Mouse (Mus musculus) brain, embryonic 14.5 days (tissue): ENCODE measurements at regions not wholly inside any gene's neighbourhood (a gene's known extent, or its start where the extent isn't known, plus 50 kb on each side); places are given as distances from the start of the nearest gene placed in this dataset.
"Not testable (repeated sequence)": the region's sequence is repeated elsewhere in the genome, so short reads cannot be mapped to it uniquely, and the experiment has no call there.

Experiments used
- DNase-seq: peaks from one replicate; pipeline ENCODE4 v3.0.0-alpha.2; 2011; ENCODE audit warnings: low read depth
- CTCF ChIP-seq: fragments of 200-500 bp; IDR thresholded peaks from 2 replicates; pipeline ENCODE4 v1.5.1; 2012; ENCODE audit warnings: inconsistent platforms, mild to moderate bottlenecking, moderate library complexity, borderline replicate concordance; ENCODE audit not compliant: insufficient read depth, insufficient read length; ENCODE audit errors: extremely low read depth
- POLR2A ChIP-seq: fragments of 200-500 bp; IDR thresholded peaks from 2 replicates; pipeline ENCODE4 v1.6.1; 2012; ENCODE audit warnings: mild to moderate bottlenecking, inconsistent platforms, borderline replicate concordance; ENCODE audit not compliant: poor library complexity, insufficient read depth, insufficient read length, severe bottlenecking; ENCODE audit errors: extremely low read depth

DNA sequence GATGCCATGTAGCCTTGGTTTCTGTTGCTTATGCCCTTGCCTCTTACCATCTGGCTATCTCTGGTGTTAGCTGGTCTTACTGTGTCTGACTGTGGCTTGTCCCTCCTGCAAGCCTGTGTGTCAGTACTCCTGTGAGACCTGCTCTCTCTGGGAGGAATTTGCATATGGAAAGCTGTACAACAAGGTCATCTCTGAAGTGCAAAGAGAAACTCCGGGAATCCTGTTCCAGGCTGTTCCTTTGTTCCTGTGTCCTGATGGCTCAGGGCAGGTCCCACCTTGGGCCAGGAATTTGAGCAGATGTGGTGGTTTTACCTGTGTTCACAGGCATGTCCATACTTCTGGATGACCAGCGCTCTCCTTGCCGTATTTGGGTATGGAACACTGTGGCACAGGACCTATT, 218.6 kb upstream of the Nsun6 start:
- no peak for DNase-seq
- TF ChIP-seq CTCF (no peak), POLR2A (no peak)

DNA sequence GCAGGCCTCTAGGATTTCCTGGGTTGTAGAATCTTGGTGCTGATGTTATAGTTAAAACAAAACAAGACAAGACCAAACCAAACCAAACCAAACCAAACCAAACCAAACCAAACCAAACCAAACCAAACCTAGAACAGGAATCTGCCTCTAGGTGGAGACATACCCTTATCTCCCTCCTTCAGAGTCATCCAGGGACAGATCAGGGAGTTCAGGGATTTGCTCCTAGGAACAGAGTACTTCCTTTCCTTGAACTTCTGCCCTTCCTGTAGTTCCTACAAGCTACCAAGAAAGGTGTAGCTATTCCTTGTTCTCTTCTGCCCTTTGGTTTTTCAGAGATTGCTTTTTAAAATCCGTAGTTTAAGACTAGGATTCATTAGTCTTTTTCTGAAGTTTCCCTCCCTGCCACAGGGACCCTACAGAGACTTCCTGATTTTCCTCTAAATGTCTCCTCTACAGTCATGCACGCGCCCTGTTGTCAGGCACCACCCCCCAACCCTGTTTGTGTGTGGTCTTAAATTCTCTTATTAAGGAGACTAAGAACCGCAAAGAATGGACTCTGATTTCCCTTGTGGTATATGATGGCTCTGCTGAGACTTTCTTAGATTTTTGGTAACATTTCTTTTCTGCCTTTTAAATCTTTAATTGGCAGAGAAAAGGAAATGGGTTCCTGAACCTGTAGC, 205.8 kb upstream of the Nsun6 start:
- TF ChIP-seq CTCF (peak; percentile 53; the same call in 1 of the 2 replicates), POLR2A (no peak)
- peak; percentile 55 for DNase-seq

- not testable (repeated sequence) for DNase-seq
Measured at GRCm38 (mm10) chr2:15242276-15242675, 187.4 kb upstream of the Nsun6 start.

DNA sequence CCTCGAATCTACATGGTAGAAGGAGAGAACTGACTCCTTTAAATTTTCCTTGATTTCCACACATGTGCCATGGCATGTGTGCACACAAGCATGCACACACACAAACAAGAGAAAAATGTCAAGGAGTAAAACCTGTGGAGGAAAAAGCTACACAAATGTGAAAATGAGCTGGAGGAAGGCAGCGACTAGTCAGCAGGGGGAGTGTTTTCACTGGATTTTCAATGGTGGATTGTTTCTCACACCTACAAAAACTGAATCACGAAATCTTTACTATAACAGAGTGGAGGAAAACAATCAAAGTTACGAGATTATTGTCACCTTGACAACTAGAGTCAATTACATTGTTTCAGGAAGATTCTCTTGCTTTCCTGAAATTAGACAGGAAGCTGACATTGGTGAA, 167.0 kb upstream of the Nsun6 start:
- TF ChIP-seq CTCF = peak; percentile 36; the same call in 1 of the 2 replicates
- TF ChIP-seq POLR2A = no peak
- peak; percentile 39 for DNase-seq

- no peak for DNase-seq
- TF ChIP-seq CTCF = no peak
- no peak for TF ChIP-seq POLR2A
Measured at GRCm38 (mm10) chr2:15188091-15188490, 133.2 kb upstream of the Nsun6 start.

GRCm38 (mm10) chr2:15181000-15181399, 126.1 kb upstream of the Nsun6 start:
- no peak for DNase-seq
- TF ChIP-seq POLR2A (no peak), CTCF (no peak)

DNA sequence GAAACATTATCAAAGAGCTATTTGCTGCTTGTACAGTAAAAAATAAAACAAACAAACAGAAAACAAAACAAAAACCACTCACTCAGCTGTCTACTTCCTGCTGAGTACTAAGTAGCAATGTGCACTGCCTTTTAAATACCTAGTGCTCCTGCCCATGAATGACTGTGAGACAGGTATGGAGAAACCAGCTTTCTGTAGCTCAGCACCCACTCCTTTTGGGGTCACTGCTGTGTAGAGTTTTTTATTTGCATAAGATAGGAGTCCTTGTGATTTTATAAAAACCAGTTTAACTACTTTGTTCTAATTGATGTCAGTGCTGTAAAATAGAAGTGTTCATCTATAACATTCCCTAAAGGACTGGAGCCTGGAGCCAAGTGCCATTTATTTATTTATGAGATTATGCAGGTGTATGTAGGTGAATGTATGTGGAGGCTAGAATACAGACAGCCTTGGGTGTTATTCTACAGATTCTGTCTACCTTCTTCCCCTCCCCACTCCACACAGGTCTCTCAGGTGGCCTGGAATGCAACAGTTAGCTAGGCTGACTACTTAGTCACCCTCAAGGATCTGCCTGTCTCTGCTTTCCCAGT, 111.7 kb upstream of the Nsun6 start:
- no peak for DNase-seq
- TF ChIP-seq CTCF = no peak
- TF ChIP-seq POLR2A = no peak

GRCm38 (mm10) chr2:15165830-15166229, 111.0 kb upstream of the Nsun6 start:
- no peak for TF ChIP-seq POLR2A
- no peak for TF ChIP-seq CTCF
- DNase-seq = no peak

- no peak for TF ChIP-seq CTCF
- no peak for TF ChIP-seq POLR2A
- no peak for DNase-seq
Measured at GRCm38 (mm10) chr2:15163732-15164418, 109.0 kb upstream of the Nsun6 start.

GRCm38 (mm10) chr2:15161831-15162230, 107.0 kb upstream of the Nsun6 start:
- TF ChIP-seq POLR2A (no peak), CTCF (no peak)
- no peak for DNase-seq

DNA sequence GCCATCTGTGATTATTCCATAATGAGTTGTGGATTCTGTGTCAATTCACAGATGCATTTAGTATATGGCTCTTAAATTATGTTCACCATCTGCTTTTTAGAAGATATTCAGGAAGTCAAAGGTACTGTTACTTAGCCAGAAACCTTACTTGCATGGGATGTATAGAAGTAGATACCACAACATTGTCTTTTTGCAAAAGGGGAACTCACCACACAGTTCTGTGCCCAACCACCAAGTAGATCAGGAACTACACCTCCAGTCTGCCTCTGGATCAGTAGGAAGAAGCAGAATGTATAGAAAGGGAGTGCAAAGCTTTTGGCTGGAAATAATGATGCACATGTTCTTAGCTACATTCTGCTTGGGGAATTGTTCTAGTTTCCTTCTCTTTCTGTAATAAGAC, 102.8 kb upstream of the Nsun6 start:
- no peak for DNase-seq
- TF ChIP-seq POLR2A (no peak), CTCF (no peak)

GRCm38 (mm10) chr2:15150823-15151222, 96.0 kb upstream of the Nsun6 start:
- DNase-seq = no peak
- no peak for TF ChIP-seq CTCF
- TF ChIP-seq POLR2A = no peak

DNA sequence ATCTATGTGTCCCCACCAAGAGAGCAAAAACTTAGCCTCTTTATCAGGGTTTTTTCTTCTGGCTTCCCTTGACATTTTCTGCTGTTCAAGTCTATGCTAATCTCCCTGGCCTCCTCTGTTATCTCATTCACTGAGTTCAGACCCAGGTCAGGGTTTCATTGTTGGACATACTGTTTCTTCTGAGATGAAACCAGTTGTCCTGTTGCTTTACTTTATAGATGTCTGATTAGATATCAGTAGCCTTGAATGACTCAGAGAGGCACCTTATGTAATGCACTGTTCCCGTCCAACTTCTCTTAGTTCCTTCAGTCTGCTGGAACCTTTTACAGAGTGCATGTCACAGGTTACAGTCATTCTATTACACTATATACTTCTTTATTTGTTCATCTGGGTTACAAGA, 93.5 kb upstream of the Nsun6 start:
- no peak for DNase-seq
- TF ChIP-seq CTCF (no peak), POLR2A (no peak)
